Mouse (Mus musculus) stomach, embryonic 14.5 days (tissue): ENCODE data around the gene Tmc1. TPM values are rescaled to one million over a fixed set of nuclear protein-coding genes. Genes with fewer than 3 reads are reported as not detected.

Experiments
- polyA plus RNA-seq: library from polyadenylated mRNA; unstranded; fragments of >200 nt; fragmentation: Nextera tagmentation; extraction: Ambion mirVana; gene quantifications from 2 replicates; pipeline ENCODE4 v1.2.1, GENCODE M21; 2014

Tmc1 gene
- polyA plus RNA-seq, 1 experiment from 2014 or later, result not detected

Other genes with a start within 250 kb of the Tmc1 start
- gene Aldh1a7, start 226.6 kb downstream of the Tmc1 start, polyA plus RNA-seq, result 44.3 and 49.7 TPM in 2 replicates